In the genomic region with DNA sequence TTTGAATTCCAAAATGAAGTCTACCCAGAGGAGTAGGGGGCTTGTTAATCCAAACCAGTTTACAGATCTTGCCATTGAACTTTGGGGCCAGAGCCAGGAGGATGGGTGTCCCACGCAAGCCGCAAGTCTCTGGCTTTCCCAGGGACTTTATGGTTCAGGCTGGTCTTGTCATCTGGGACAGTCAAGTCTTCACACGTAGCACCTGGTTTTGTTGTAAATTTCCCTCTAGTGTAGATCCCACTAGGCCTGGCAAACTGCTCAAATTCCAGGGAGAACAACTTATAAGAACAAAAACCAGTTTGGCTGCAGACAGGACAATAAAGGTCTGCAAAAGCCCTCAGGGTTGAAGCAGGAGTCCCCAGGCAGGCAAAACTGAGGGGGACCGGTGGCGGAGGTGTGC, we compare ENCODE assay signal across 10 mouse cellular contexts. TPM values are rescaled to one million over a fixed set of nuclear protein-coding genes. Genes with fewer than 3 reads are reported as not detected.
A peak's percentile ranks its signal among the peaks of the same experiment; 100 is the strongest.
DNase-seq lines count a peak whose midpoint lies in the region; ATAC-seq and TF ChIP-seq lines count a peak whose summit lies in the region.
"Had no signal": no experiment of that assay in that cellular context is flagged by ENCODE, and none has a peak within 500 bp of the region (broad histone marks: within the 10 kb centered on the region; RNA-seq: fewer than 3 reads in every experiment).

No protein-coding gene starts in this region.

- no peak for TF ChIP-seq CTCF in heart, postnatal 0 days (IDR thresholded peaks at IDR 0.05; ENCODE audit: low read depth)

- H3K36me3 ChIP-seq in heart, postnatal 0 days (replicated peaks; ENCODE audit: control insufficient read depth, insufficient read depth, low read length), result no peaks in the 10 kb centered on the region
- H3K36me3 ChIP-seq in embryonic facial prominence, embryonic 13.5 days, result no peaks in the 10 kb centered on the region
- no peaks in the 10 kb centered on the region for H3K36me3 ChIP-seq in hindbrain, embryonic 16.5 days (ENCODE audit: control insufficient read depth, insufficient read depth, low read length)
- H3K36me3 ChIP-seq in neural tube, embryonic 13.5 days, result no peaks in the 10 kb centered on the region
- H3K36me3 ChIP-seq: lung, embryonic 15.5 days had no signal

- peaks cover 36% of the 10 kb centered on the region for H3K4me1 ChIP-seq in heart, postnatal 0 days (ENCODE audit: control insufficient read depth, insufficient read depth)
- peaks cover 80% of the 10 kb centered on the region for H3K4me1 ChIP-seq in embryonic facial prominence, embryonic 13.5 days
- peaks cover 44% of the 10 kb centered on the region for H3K4me1 ChIP-seq in hindbrain, embryonic 16.5 days (ENCODE audit: control insufficient read depth, insufficient read depth, low read depth, low read length)
- H3K4me1 ChIP-seq in neural tube, embryonic 13.5 days (replicated peaks), result peaks cover 80% of the 10 kb centered on the region

- DNase-seq in heart, postnatal 0 days (ENCODE audit: low spot score), result no peak
- no peak for DNase-seq in heart, postnatal 10 days
- no peak for DNase-seq in adrenal gland, postnatal 14 days
- DNase-seq: right cerebral cortex, postnatal 14 days had no signal

- H3K9me3 ChIP-seq in heart, postnatal 0 days (replicated peaks; ENCODE audit: control insufficient read depth, low read length), result no peaks in the 10 kb centered on the region
- no peaks in the 10 kb centered on the region for H3K9me3 ChIP-seq in embryonic facial prominence, embryonic 13.5 days
- H3K9me3 ChIP-seq in hindbrain, embryonic 16.5 days (ENCODE audit: control insufficient read depth, low read length), result no peaks in the 10 kb centered on the region
- H3K9me3 ChIP-seq in neural tube, embryonic 13.5 days, result no peaks in the 10 kb centered on the region
- H3K9me3 ChIP-seq: lung, embryonic 15.5 days had no signal

- H3K4me2 ChIP-seq in heart, postnatal 0 days (ENCODE audit: low read depth, low read length), result peak overlapping the region; percentile 93; the same call in 1 of the 2 replicates
- H3K4me2 ChIP-seq in embryonic facial prominence, embryonic 13.5 days, result peak overlapping the region; percentile 91
- H3K4me2 ChIP-seq in hindbrain, embryonic 16.5 days (ENCODE audit: low read length), result peak overlapping the region; percentile 3
- H3K4me2 ChIP-seq in neural tube, embryonic 13.5 days, result peak overlapping the region; percentile 85

- H3K27me3 ChIP-seq in heart, postnatal 0 days (ENCODE audit: control insufficient read depth, insufficient read depth, low read length), result peaks cover 58% of the 10 kb centered on the region
- H3K27me3 ChIP-seq in embryonic facial prominence, embryonic 13.5 days, result peaks cover 16% of the 10 kb centered on the region
- peaks cover 48% of the 10 kb centered on the region for H3K27me3 ChIP-seq in hindbrain, embryonic 16.5 days (replicated peaks; ENCODE audit: control insufficient read depth, insufficient read depth, low read length)
- peaks cover 78% of the 10 kb centered on the region for H3K27me3 ChIP-seq in neural tube, embryonic 13.5 days

- 45% methylated on average over 5 of the region's 5 CpGs for WGBS in heart, postnatal 0 days
- 15% methylated on average over 5 of the region's 5 CpGs for WGBS in embryonic facial prominence, embryonic 13.5 days
- WGBS in hindbrain, embryonic 16.5 days, result 36% methylated on average over 5 of the region's 5 CpGs
- WGBS in neural tube, embryonic 13.5 days, result 34% methylated on average over 5 of the region's 5 CpGs

- no peak for TF ChIP-seq EP300 in heart, postnatal 0 days (IDR thresholded peaks at IDR 0.05; ENCODE audit: low read depth)

- H3K27ac ChIP-seq in heart, postnatal 0 days (ENCODE audit: low read depth), result peak overlapping the region; percentile 83; the same call in 1 of the 2 replicates
- H3K27ac ChIP-seq in embryonic facial prominence, embryonic 13.5 days, result peak overlapping the region; percentile 93
- no peak overlapping the region for H3K27ac ChIP-seq in hindbrain, embryonic 16.5 days (ENCODE audit: low read depth, low read length)
- H3K27ac ChIP-seq in neural tube, embryonic 13.5 days (replicated peaks), result no peak overlapping the region
- H3K27ac ChIP-seq: lung, embryonic 15.5 days had no signal

- intact Hi-C loops in heart, postnatal 10 days (cut with DNase I), result loop anchor here (5.0 kb wide), 1 partner anchor 75 kb away; no protein-coding TSS in a partner anchor

- ATAC-seq in heart, postnatal 0 days (ENCODE audit: insufficient read depth, low read depth), result no peak
- ATAC-seq in embryonic facial prominence, embryonic 13.5 days (ENCODE audit: insufficient number of reproducible peaks, insufficient read depth, low FRiP score, low TSS enrichment, low read depth), result no peak
- ATAC-seq in hindbrain, embryonic 16.5 days, result no peak
- no peak for ATAC-seq in neural tube, embryonic 13.5 days (ENCODE audit: low read depth)
- no peak for ATAC-seq in granulocyte monocyte progenitor cell, adult 5-6 weeks (replicated peaks; ENCODE audit: poor library complexity, severe bottlenecking)

- peak overlapping the region; percentile 36; the same call in 1 of the 2 replicates for H3K9ac ChIP-seq in heart, postnatal 0 days (replicated peaks; ENCODE audit: low read depth, low read length)
- peak overlapping the region; percentile 88 for H3K9ac ChIP-seq in embryonic facial prominence, embryonic 13.5 days
- H3K9ac ChIP-seq in hindbrain, embryonic 16.5 days (ENCODE audit: low read depth, low read length), result no peak overlapping the region
- no peak overlapping the region for H3K9ac ChIP-seq in neural tube, embryonic 13.5 days
- H3K9ac ChIP-seq: lung, embryonic 15.5 days had no signal

- no peak overlapping the region for H3K4me3 ChIP-seq in heart, postnatal 0 days (ENCODE audit: low read depth, low read length)
- H3K4me3 ChIP-seq in embryonic facial prominence, embryonic 13.5 days, result peak overlapping the region; percentile 77
- H3K4me3 ChIP-seq in hindbrain, embryonic 16.5 days (ENCODE audit: low read length), result no peak overlapping the region
- H3K4me3 ChIP-seq in neural tube, embryonic 13.5 days, result peak overlapping the region; percentile 46; the same call in 1 of the 2 replicates
- H3K4me3 ChIP-seq: lung, embryonic 15.5 days had no signal

RNA-seq across cellular contexts. Expression of a gene that starts 3.3 kb away (rescaled TPM):
- total RNA-seq in heart, postnatal 0 days (2014; rRNA removed; ENCODE audit: low replicate concordance), result 51.3 and 60.3 TPM in 2 replicates
- polyA plus RNA-seq in heart, postnatal 0 days (2015; fragmentation: Nextera tagmentation; extraction: Ambion mirVana), result 11.8 TPM in 2 replicates
- total RNA-seq in heart, postnatal 10 days (2021), result 1 to 10 TPM; 4.0 to 4.6 TPM
- 41.6 and 43.6 TPM in 2 replicates for polyA plus RNA-seq in embryonic facial prominence, embryonic 13.5 days (2015; fragmentation: Nextera tagmentation; extraction: Ambion mirVana)
- polyA plus RNA-seq in hindbrain, embryonic 16.5 days (2015; fragmentation: Nextera tagmentation; extraction: Ambion mirVana), result 13.7 and 20.0 TPM in 2 replicates
- 15.1 and 16.9 TPM in 2 replicates for polyA plus RNA-seq in neural tube, embryonic 13.5 days (2015; fragmentation: Nextera tagmentation; extraction: Ambion mirVana)
- 15.2 and 15.9 TPM in 2 replicates for total RNA-seq in adrenal gland, postnatal 14 days (2021)
- not detected in 2 replicates for total RNA-seq in granulocyte monocyte progenitor cell, adult 5-6 weeks (2014; fragmentation: Nextera tagmentation)
- not detected in 2 replicates for total RNA-seq in granulocyte monocyte progenitor cell, adult 5-6 weeks (2017)

RNA-seq across cellular contexts. Expression of a gene that starts 40.7 kb away (rescaled TPM):
- 19.1 TPM in 1 of 2 replicates, not detected in the other for total RNA-seq in heart, postnatal 0 days (2014; rRNA removed; ENCODE audit: low replicate concordance)
- polyA plus RNA-seq in heart, postnatal 0 days (2015; fragmentation: Nextera tagmentation; extraction: Ambion mirVana), result 0.18 TPM in 1 of 2 replicates, not detected in the other
- not detected for total RNA-seq in heart, postnatal 10 days (2021)
- polyA plus RNA-seq in embryonic facial prominence, embryonic 13.5 days (2015; fragmentation: Nextera tagmentation; extraction: Ambion mirVana), result 2.8 and 3.9 TPM in 2 replicates
- 1.2 and 1.8 TPM in 2 replicates for polyA plus RNA-seq in hindbrain, embryonic 16.5 days (2015; fragmentation: Nextera tagmentation; extraction: Ambion mirVana)
- polyA plus RNA-seq in neural tube, embryonic 13.5 days (2015; fragmentation: Nextera tagmentation; extraction: Ambion mirVana), result 0.43 and 0.48 TPM in 2 replicates
- total RNA-seq in adrenal gland, postnatal 14 days (2021), result not detected in 2 replicates
- total RNA-seq in granulocyte monocyte progenitor cell, adult 5-6 weeks (2014; fragmentation: Nextera tagmentation), result not detected in 2 replicates
- not detected in 2 replicates for total RNA-seq in granulocyte monocyte progenitor cell, adult 5-6 weeks (2017)
- total RNA-seq: layer of hippocampus, postnatal 25 days had no signal

Comparison
In these comparisons a context has a peak if more than half of its experiments do, and no peak if none do; other contexts are left out.
1. H3K27ac ChIP-seq: peak in heart, postnatal 0 days (single experiment) and embryonic facial prominence, embryonic 13.5 days (single experiment); none in hindbrain, embryonic 16.5 days (single experiment) and neural tube, embryonic 13.5 days (single experiment).
2. H3K4me2 ChIP-seq: peak in every context shown above with its lines; median percentile 93 in heart, postnatal 0 days; 91 in embryonic facial prominence, embryonic 13.5 days; 85 in neural tube, embryonic 13.5 days; 3 in hindbrain, embryonic 16.5 days.
3. H3K4me3 ChIP-seq: peak in embryonic facial prominence, embryonic 13.5 days (single experiment) and neural tube, embryonic 13.5 days (single experiment); none in heart, postnatal 0 days (single experiment) and hindbrain, embryonic 16.5 days (single experiment).
4. H3K9ac ChIP-seq: peak in heart, postnatal 0 days (single experiment) and embryonic facial prominence, embryonic 13.5 days (single experiment); none in hindbrain, embryonic 16.5 days (single experiment) and neural tube, embryonic 13.5 days (single experiment).
5. RNA of a gene that starts 3.3 kb away (total RNA-seq): 51.3 to 60.3 TPM in heart, postnatal 0 days, 15.2 to 15.9 TPM in adrenal gland, postnatal 14 days and 4.0 to 4.6 TPM in heart, postnatal 10 days; not detected in granulocyte monocyte progenitor cell, adult 5-6 weeks; every median in the first group is over 4 times any median in the second.